Mouse (Mus musculus): ENCODE results near the gene Clcf1.

Gene Clcf1

DNA sequence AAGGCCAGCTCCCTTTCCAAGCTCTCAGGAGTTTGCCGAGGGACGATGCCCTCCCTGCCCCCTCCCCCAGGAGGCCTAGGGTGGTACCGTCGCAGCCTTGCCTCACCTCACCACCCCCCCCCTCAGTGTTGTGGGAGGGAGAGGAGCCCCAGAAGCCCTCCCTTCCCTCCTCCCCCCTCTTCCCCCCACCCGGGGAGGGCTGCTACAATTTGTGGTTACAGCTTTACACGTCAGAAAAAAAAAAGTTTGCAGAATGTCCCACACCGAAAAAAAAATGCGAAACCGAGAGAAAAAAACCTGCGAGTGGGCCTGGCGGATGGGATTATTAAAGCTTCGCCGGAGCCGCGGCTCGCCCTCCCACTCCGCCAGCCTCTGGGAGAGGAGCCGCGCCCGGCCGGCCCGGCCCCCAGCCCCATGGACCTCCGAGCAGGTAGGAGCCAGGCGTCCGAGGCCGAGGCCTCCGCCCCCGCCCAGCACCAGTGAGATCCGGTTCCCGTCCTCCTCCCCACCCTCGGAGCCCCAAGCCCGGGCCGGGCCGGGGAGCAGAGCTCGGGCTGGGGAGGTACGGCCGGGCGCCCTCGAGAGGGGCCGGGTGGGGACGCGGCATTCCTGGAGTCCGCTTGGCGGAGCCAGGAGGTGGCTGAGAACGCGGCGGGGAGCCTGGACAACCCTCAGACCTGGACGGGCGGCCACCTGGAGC is at the start of gene Clcf1, which contains the start of gene AC109138.7:
TSS of gene Clcf1 (plus strand) at position 168 of the 700 bp plus-strand sequence.
TSS of gene AC109138.7 (plus strand) at position 287 of the 700 bp plus-strand sequence.
- DNase-seq = no peak

DNA sequence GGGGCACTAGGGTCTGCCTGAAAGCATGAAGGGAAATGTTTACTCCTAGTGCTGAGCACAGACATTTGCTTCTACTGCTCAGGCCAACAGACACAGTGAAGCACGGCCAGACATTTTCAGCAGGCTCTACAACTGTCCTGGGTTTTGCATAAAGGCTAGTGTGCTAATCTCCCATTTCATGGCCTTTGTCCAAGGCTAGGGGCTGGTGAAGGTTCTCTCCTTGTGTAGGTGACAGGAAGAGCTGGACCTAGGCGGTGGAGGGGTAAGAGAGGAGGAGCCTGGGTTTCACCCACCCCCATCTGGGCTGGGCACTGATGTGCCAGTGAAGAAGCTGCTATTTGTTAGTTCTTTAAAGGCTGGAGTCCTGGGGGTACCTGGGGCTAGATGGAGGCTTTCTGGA is 49.3 kb upstream of the Clcf1 start:
- DNase-seq = no peak

DNA sequence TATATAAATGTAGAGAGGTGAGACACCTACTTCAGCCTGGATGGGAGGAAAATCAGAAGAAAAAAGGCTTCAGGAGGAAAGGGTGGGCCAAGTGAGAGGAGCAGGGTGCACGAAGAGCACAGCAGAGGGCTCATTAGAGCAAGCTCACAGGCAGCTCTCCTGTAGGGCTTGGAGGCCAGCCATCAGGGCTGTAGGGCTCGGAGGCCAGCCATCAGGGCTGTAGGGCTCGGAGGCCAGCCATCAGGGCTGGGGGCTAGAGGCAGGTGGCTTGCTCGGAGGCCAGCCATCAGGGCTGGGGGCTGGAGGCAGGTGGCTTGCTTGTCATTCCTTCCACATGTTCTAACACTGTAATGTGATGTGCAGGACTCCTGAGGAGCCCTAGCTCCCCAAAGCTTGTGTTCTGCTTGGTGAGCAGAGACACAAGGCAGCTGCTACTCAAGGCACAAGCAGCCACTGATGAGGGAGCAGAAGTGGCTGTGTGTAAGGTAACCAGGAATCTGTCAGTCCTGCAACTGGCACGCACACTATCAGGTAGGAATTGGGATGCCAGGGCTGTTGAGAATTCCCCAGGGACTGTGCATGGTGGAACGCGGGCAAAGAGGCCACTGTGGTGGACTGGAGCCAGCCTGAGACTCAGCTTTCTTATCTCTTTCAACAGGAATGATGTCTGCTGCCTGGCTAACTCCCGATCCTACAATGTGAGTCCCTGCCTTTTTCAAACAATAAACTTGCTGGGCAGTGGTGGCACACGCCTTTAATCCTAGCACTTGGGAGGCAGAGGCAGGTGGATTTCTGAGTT is 47.2 kb upstream of the Clcf1 start:
- peak in 1 of 2 experiments; percentile 10 for DNase-seq

DNA sequence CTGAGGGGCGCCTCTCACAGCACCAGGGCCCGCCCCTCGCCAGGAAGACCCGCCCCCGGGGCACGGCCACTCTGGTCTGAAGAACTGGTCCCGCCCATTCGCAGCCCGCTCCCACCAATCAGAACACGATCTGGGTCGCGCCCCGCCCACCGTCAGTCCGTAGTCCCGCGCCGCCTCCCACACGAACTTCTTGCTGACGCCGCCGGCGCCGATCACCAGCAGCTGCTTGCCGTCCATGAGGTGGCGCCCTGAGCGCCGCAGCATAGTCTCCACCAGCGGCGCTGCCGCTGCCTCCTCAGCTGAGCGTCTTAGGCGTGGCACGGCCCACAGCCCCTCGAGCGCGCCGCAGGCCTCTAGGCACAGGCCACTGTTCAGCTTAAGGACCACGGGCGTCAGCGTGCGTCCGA is 44.7 kb upstream of the Clcf1 start:
- DNase-seq = peak; percentile 99 to 100

GRCm38 (mm10) chr19:4169810-4170209 is 44.2 kb upstream of the Clcf1 start:
- peak; percentile 64 to 71 for DNase-seq

- DNase-seq = peak in 1 of 2 experiments; percentile 15
Measured at GRCm38 (mm10) chr19:4170723-4171392, 43.2 kb upstream of the Clcf1 start.

DNA sequence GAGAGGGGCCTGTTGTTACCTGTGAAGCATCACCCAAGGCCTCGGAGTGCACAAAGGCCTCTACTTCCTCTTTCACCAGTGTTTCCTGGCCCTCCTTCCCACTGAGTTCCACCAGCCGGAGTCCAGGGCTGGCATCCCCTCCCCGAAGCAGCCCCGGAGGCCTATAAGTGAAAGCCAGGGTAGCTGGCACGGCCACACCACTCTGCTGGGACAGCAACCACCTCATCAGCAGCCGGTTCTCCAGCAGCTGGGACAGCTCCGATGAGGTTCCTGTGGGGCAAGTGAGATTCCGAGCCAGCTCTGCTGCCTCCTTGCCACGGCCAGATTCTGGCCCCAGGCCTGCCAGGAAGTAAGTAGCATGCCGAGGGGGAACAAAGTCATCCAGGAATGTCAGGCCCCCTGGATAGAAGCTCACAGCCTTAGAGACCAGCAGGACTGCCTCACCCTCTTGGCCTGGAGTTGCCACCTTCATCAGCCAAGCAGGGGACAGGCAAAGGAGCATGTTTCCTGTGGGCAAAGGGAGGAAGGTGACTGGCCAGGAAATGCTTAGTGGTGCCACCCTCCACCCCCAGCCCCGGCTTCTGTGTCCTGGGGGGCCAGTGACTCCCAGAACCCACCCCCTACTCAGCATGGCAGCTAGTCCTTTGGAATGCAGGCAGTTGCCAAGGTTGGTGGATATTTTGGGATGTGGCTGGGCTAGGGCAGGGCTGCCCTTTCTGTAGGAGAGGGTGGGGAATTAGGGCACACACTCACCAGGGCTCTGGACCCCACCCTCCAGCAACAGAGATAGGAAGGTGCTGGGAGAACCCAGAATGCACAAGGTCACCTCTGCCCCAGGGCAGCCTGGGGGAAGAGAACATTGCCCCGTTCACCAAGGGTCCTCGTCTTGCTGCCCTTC is 42.4 kb upstream of the Clcf1 start:
- DNase-seq = no peak

DNA sequence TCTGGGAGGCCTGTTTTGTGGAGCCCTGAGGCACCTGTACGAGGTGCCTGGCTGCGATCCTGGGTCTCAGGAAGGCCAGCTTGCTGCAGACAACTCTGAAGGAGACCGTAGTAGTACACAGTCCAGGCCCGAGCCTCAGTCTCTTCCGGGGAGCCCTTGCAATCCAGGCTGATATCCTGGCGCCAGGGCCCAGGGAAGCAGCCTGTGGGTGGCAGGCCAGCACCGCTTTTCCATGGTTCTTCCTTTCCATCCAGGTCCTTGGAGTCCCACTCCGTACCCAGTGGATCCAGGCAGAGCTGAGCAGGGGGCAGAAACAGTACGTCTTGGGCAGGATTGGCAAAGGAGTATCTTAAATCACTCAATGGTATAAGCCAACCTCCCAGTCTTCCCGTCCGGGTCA is 41.1 kb upstream of the Clcf1 start:
- DNase-seq = no peak

DNA sequence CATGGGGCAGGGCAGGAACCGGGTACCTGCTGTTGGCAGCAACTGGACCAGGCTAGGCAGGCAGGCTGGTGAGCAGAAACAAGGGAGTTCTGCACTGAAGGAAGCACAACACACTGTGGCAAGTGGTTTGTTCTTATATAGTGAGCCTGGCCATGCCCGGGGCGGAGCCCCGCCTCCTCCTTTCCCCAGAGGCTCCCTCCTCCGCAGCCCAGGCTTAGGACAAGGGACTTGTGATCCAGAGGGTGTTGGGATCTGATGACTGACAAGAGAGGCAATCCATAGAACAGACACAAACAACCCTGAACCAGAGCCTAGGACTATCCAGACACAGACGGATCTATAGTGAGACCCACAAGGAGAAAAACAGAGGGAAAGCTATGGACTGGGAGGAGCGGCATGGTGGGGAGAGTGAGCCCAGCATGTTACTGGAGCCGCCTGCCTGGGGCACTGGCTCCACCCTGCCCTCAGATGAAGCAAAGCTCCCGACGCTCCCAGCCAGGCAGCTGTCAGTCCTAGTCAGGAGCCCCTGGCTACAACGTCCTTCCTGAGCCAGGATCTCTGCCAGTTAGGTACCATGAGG is 38.6 kb upstream of the Clcf1 start, which contains the start of gene Carns1:
TSS of gene Carns1 (minus strand) at position 112 of the 580 bp plus-strand sequence.
- no peak for DNase-seq

GRCm38 (mm10) chr19:4180411-4180810 is 33.6 kb upstream of the Clcf1 start:
- DNase-seq = no peak

GRCm38 (mm10) chr19:4181892-4182291 is 32.1 kb upstream of the Clcf1 start:
- no peak for DNase-seq

DNA sequence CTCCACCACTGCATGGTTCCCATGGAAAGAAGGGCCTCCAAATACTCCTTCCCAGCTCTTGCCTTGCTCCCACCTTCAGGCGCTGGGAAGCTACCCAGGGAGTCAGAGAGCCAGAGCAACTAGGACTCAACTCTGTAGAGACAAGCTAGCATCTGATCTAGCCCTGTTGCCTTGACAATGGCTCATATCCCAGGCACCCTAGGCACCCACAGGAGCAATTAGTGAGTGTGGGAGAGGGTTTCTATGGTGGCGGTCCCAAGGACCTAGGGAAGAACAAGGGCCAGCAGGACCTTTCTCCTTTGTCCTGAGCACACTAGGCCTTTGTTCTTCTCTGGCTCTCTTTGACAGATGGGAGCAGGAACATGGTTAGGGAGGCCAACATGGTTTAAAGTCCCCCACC is 30.3 kb upstream of the Clcf1 start:
- no peak for DNase-seq

- no peak for DNase-seq
Measured at GRCm38 (mm10) chr19:4184976-4185975, 28.8 kb upstream of the Clcf1 start.

DNA sequence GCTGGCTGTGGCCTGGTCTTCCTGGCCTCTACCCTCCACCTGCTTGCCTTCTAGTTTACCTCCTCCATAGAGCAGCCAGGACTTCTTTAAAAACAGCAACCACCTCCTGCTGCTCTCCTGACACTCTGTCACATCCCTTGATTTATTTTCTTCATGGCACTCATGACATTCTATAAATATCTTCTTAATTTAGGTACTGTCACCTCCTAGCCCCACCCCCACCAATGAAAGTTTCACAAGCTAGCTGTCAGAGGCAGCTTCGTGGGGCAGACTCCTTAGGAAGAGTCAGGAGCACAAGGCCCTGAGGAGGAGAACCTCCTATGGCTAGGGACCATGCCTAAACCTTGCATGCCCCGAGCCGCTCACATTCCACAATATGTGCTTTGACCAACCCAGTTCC is 26.7 kb upstream of the Clcf1 start:
- no peak for DNase-seq

- no peak for DNase-seq
Measured at GRCm38 (mm10) chr19:4189051-4189620, 24.9 kb upstream of the Clcf1 start.

GRCm38 (mm10) chr19:4190831-4191334 is 23.2 kb upstream of the Clcf1 start, which contains the start of gene Tbc1d10c:
TSS of gene Tbc1d10c (minus strand) at chr19:4191284.
- no peak for DNase-seq

DNA sequence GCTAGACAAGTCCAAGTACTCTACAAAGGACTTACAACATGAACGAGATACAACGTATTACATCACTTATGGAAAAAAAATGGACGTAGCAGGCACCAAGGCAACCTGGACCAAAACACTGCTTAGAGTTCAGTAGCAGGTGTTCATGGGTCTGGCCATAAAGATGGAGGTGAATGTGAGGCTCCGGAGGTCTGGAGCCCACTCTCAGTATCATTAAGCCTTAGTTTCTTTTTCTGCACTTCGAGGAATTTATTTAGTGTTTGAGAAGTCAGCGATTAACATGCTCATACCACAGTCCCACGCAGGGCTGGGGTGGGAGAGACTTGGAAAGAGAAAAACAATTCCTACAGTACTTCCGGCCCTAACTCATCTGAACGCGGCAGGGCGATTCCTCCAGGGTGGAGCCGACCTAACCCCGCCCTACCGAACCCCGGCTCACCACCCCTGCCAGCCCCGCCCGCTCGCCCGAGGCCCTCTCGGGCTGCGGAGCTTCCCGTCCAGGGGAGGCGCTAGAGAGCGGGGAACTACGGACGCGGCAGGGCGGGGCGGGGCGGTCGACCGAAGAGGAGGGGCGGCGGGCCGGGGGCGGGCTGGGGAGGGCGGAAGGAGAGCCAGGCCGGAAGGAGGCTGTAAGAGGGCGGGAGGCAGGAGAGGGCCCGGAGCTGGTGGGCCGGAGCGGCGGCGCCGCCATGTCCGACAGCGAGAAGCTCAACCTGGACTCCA is 22.3 kb upstream of the Clcf1 start, which contains the start of gene Ppp1ca:
TSS of gene Ppp1ca (plus strand) at position 538 of the 723 bp plus-strand sequence.
- DNase-seq = peak; percentile 95 to 98

DNA sequence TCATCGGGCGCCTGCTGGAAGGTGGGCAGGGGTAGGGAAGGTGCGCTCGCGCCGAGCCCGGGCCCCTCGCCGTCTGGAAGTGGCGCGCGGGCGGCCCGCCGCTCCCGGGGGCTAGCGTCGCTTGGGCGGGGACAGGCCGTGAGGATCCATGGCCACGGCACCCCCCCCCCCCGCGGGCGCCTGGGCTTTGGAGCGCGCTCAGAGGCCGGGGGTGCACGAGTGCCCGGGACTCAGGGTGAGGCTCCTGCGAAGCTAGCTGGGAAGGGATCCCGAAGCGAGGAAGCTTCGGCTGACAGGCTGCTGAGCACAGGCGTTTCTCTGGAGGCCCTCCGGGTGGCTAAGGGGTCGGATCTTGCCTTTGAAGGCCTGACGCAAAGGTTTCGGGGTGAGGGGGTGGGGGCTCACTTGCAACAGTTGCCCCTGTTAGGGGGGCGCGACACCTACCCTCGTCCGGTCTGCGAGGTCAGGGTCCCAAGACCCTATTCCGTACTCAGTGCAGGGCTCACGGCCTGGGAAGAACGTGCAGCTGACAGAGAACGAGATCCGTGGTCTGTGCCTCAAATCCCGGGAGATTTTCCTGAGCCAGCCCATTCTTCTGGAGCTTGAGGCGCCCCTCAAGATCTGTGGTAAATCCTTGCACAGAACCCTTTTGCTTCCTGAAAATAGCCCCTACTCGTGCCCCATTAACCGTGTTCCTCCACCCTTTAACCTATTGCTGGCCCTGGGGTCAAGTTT is 21.6 kb upstream of the Clcf1 start:
- no peak for DNase-seq

Data from cerebellum, adult 18-20 months (tissue).